Mouse (Mus musculus) stomach, embryonic 14.5 days (tissue): ENCODE measurements around the gene Bpifb3. TPM values are rescaled to one million over a fixed set of nuclear protein-coding genes. Genes with fewer than 3 reads are reported as not detected.

Experiments used
- ATAC-seq: fragments of 200-750 bp; cut with Nextera tagmentation; 2 replicates; pipeline ENCODE4 v1.8.0; 2017; ENCODE audit warnings: low read depth, moderate TSS enrichment; ENCODE audit not compliant: insufficient number of reproducible peaks, insufficient read depth, low FRiP score
- H3K27ac ChIP-seq: fragments of 300-500 bp; sonication (generic); 2 replicates; pipeline ENCODE4 v1.5.1; 2014; ENCODE audit warnings: mild to moderate bottlenecking, low read length, moderate library complexity, mixed read lengths
- H3K27me3 ChIP-seq: fragments of 300-500 bp; sonication (generic); 2 replicates; pipeline ENCODE4 v1.6.1; 2014; ENCODE audit warnings: low read length, control low read depth, mixed read lengths; ENCODE audit not compliant: control insufficient read depth, insufficient read depth
- H3K36me3 ChIP-seq: fragments of 300-500 bp; sonication (generic); 2 replicates; pipeline ENCODE4 v1.6.1; 2014; ENCODE audit warnings: mild to moderate bottlenecking, control low read depth, low read length, moderate library complexity, mixed read lengths; ENCODE audit not compliant: control insufficient read depth, insufficient read depth
- H3K4me1 ChIP-seq: fragments of 300-500 bp; sonication (generic); 2 replicates; pipeline ENCODE4 v1.6.1; 2014; ENCODE audit warnings: low read length, control low read depth, mixed read lengths; ENCODE audit not compliant: control insufficient read depth, insufficient read depth
- H3K4me2 ChIP-seq: fragments of 300-500 bp; sonication (generic); replicated peaks from 2 replicates; pipeline ENCODE4 v1.6.1; 2014; ENCODE audit warnings: low read depth, low read length, control low read depth
- H3K4me3 ChIP-seq: fragments of 300-500 bp; sonication (generic); 2 replicates; pipeline ENCODE4 v1.5.1; 2014; ENCODE audit warnings: low read depth, low read length, control low read depth
- H3K9ac ChIP-seq: fragments of 300-500 bp; sonication (generic); replicated peaks from 2 replicates; pipeline ENCODE4 v1.6.1; 2014; ENCODE audit warnings: low read depth, mild to moderate bottlenecking, control low read depth, low read length, moderate library complexity, mixed read lengths
- H3K9me3 ChIP-seq: fragments of 300-500 bp; sonication (generic); 2 replicates; pipeline ENCODE4 v1.6.1; 2016; ENCODE audit warnings: low read depth, low read length, control low read depth; ENCODE audit not compliant: control insufficient read depth
- WGBS: fragments of 180-500 bp; shearing (Covaris S2); extraction: QIAGEN DNeasy Blood & Tissue Kit; methylation state at CpG from one replicate; pipeline ENCODE4 v1.1.7; 2014; 5-methylcytosine and 5-hydroxymethylcytosine counted together
- polyA plus RNA-seq: library from polyadenylated mRNA; unstranded; fragments of >200 nt; fragmentation: Nextera tagmentation; extraction: Ambion mirVana; gene quantifications from 2 replicates; pipeline ENCODE4 v1.2.1, GENCODE M21; 2014

Gene Bpifb3
- polyA plus RNA-seq, 1 experiment from 2014 or later, result not detected

DNA sequence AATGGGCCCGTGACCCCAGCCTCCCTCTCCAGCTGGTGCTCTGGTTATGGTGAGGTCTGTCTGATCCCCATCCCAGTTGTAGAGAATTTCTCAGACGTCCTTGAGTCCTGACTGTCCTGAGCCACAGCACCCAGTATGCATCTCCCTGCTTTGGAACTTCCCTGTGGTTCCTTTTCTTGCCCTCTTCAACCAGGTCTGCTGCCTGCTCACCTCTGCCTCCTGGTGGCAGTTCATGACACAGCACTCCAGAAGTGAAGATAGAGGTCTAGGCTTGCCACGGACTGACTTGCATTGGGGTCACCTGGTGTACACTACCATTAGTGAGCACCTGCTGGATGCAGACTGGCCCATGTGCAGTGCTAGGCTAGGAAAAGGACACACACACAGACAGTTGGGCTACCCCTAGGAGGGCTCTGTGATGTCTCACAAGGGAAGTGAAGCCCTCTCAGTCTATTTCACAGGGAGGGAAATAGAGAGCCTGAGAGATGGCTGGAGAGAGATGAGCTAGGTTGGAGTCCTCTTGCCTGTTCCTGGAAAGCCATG is 11.9 kb downstream of the Bpifb3 start:
- Histone ChIP-seq H3K27me3 (no peaks in the 10 kb centered on the region), H3K36me3 (no peaks in the 10 kb centered on the region), H3K4me1 (no peaks in the 10 kb centered on the region), H3K9ac (no peak overlapping the region), H3K27ac (no peak overlapping the region), H3K4me2 (no peak overlapping the region), H3K4me3 (no peak overlapping the region), H3K9me3 (no peaks in the 10 kb centered on the region)
- ATAC-seq, result no peak
- WGBS, result 45% methylated on average over 3 of the region's 3 CpGs

GRCm38 (mm10) chr2:153931125-153931524 is 13.1 kb downstream of the Bpifb3 start:
- Histone ChIP-seq H3K4me3 (no peak overlapping the region), H3K9me3 (no peaks in the 10 kb centered on the region), H3K4me1 (no peaks in the 10 kb centered on the region), H3K27ac (no peak overlapping the region), H3K4me2 (no peak overlapping the region), H3K9ac (no peak overlapping the region), H3K27me3 (no peaks in the 10 kb centered on the region), H3K36me3 (no peaks in the 10 kb centered on the region)
- no peak for ATAC-seq
- WGBS, result 78% methylated on average over 6 of the region's 6 CpGs

GRCm38 (mm10) chr2:153933311-153933710 is 15.3 kb downstream of the Bpifb3 start:
- 73% methylated on average over 6 of the region's 6 CpGs for WGBS
- H3K36me3 ChIP-seq, result no peaks in the 10 kb centered on the region
- no peak overlapping the region for H3K4me3 ChIP-seq
- H3K9ac ChIP-seq, result no peak overlapping the region
- no peaks in the 10 kb centered on the region for H3K9me3 ChIP-seq
- H3K4me2 ChIP-seq, result no peak overlapping the region
- no peaks in the 10 kb centered on the region for H3K27me3 ChIP-seq
- no peaks in the 10 kb centered on the region for H3K4me1 ChIP-seq
- ATAC-seq, result no peak
- H3K27ac ChIP-seq, result no peak overlapping the region

DNA sequence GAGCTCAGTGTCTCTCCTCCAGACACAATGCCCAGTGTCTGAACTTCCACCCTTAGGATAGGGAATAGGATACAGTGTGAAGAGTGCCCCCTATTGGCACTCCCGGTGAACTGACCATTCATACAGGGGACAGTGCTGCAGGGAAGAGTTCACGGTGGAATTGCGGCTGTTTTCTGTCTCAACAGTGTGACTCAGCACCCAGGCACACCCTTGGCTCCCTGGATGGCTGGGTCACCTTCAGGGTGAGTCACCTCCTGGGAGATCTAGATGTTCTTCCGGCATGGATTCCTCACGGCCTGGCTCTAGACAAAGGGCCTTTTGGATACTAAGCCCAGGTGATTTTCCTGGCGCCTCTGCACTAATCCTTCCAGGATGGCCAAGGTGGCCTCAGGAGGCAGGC is 17.3 kb downstream of the Bpifb3 start:
- Histone ChIP-seq H3K9ac (no peak overlapping the region), H3K27ac (no peak overlapping the region), H3K36me3 (no peaks in the 10 kb centered on the region), H3K9me3 (no peaks in the 10 kb centered on the region), H3K4me1 (no peaks in the 10 kb centered on the region), H3K4me3 (no peak overlapping the region), H3K27me3 (no peaks in the 10 kb centered on the region), H3K4me2 (no peak overlapping the region)
- no peak for ATAC-seq
- WGBS, result 91% methylated on average over 6 of the region's 6 CpGs

DNA sequence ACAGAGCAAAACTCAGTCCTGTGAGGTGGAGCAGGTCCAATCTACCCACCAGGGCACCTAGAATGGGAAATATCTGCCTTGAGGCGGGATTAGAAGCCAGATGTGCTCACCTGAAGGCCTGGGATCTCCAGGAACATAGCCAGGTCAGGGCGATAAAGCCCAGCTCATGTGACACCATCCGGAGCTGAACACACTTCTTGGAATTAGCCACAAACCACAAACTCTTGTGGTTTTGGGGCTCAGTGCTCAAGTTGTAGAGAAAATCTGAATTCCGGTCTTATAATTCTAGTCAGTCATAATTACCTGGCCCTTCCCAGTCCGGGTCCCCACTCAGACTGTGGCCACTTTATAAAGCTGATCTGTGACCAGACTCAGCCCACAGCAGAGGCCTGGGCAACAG is 19.8 kb downstream of the Bpifb3 start, which contains the start of gene Bpifb4:
Bpifb4 (plus strand) TSS at position 370 of the 400 bp plus-strand sequence.
- no peak for ATAC-seq
- no peak within 1 kb of the TSS for H3K27ac ChIP-seq
- H3K9me3 ChIP-seq, result no peaks in the 10 kb centered on the region
- no peak within 1 kb of the TSS for H3K9ac ChIP-seq
- no peak within 1 kb of the TSS for H3K4me2 ChIP-seq
- H3K27me3 ChIP-seq, result no peaks in the 10 kb centered on the region
- H3K4me1 ChIP-seq, result no peaks in the 10 kb centered on the region
- H3K36me3 ChIP-seq, result no peaks in the 10 kb centered on the region
- 86% methylated on average over 5 of the region's 5 CpGs for WGBS
- no peak within 1 kb of the TSS for H3K4me3 ChIP-seq

- H3K9ac ChIP-seq, result no peak overlapping the region
- H3K27me3 ChIP-seq, result no peaks in the 10 kb centered on the region
- H3K4me1 ChIP-seq, result no peaks in the 10 kb centered on the region
- H3K27ac ChIP-seq, result no peak overlapping the region
- no peak for ATAC-seq
- H3K36me3 ChIP-seq, result no peaks in the 10 kb centered on the region
- H3K4me2 ChIP-seq, result no peak overlapping the region
- WGBS, result 33% methylated on average over 3 of the region's 3 CpGs
- H3K9me3 ChIP-seq, result no peaks in the 10 kb centered on the region
- H3K4me3 ChIP-seq, result no peak overlapping the region
These were observed 25.5 kb downstream of the Bpifb3 start for GRCm38 (mm10) chr2:153943537-153943936.

- Histone ChIP-seq H3K36me3 (no peaks in the 10 kb centered on the region), H3K9me3 (no peaks in the 10 kb centered on the region), H3K27ac (no peak overlapping the region), H3K4me1 (no peaks in the 10 kb centered on the region), H3K27me3 (no peaks in the 10 kb centered on the region), H3K4me3 (no peak overlapping the region), H3K9ac (no peak overlapping the region), H3K4me2 (no peak overlapping the region)
- WGBS, result 80% methylated on average over 8 of the region's 8 CpGs
- no peak for ATAC-seq
These were observed 26.5 kb downstream of the Bpifb3 start for GRCm38 (mm10) chr2:153944567-153944966.

GRCm38 (mm10) chr2:153952897-153953296 is 34.9 kb downstream of the Bpifb3 start:
- H3K27me3 ChIP-seq, result no peaks in the 10 kb centered on the region

GRCm38 (mm10) chr2:153953836-153954235 is 35.8 kb downstream of the Bpifb3 start:
- Histone ChIP-seq H3K4me3 (no peak overlapping the region), H3K36me3 (no peaks in the 10 kb centered on the region), H3K9me3 (no peaks in the 10 kb centered on the region), H3K27ac (no peak overlapping the region), H3K9ac (no peak overlapping the region), H3K4me2 (no peak overlapping the region; the same call in 1 of the 2 replicates), H3K27me3 (no peaks in the 10 kb centered on the region), H3K4me1 (no peaks in the 10 kb centered on the region)
- ATAC-seq, result no peak
- 4% methylated on average over 6 of the region's 6 CpGs for WGBS

More at GRCm38 (mm10) chr2:153952897-153953296, 34.9 kb downstream of the Bpifb3 start:
- no peak for ATAC-seq
- Histone ChIP-seq H3K9me3 (no peaks in the 10 kb centered on the region), H3K27ac (no peak overlapping the region), H3K4me3 (no peak overlapping the region), H3K4me1 (no peaks in the 10 kb centered on the region), H3K36me3 (no peaks in the 10 kb centered on the region), H3K9ac (no peak overlapping the region), H3K4me2 (no peak overlapping the region)
- WGBS, result 28% methylated on average over 6 of the region's 6 CpGs
